Mouse (Mus musculus) leukemia stem cell, adult 10-12 weeks (primary cell): ENCODE data around the gene Maged1. TPM values are rescaled to one million over a fixed set of nuclear protein-coding genes. Genes with fewer than 3 reads are reported as not detected.

Experiments
- polyA plus RNA-seq: library from polyadenylated mRNA; stranded (reverse); fragments of >175 nt; gene quantifications from 2 replicates; pipeline ENCODE4 v1.2.3, GENCODE M21; 2012; ENCODE audit warnings: low replicate concordance

Maged1 gene
- 5.6 and 9.0 TPM in 2 replicates for polyA plus RNA-seq

DNA sequence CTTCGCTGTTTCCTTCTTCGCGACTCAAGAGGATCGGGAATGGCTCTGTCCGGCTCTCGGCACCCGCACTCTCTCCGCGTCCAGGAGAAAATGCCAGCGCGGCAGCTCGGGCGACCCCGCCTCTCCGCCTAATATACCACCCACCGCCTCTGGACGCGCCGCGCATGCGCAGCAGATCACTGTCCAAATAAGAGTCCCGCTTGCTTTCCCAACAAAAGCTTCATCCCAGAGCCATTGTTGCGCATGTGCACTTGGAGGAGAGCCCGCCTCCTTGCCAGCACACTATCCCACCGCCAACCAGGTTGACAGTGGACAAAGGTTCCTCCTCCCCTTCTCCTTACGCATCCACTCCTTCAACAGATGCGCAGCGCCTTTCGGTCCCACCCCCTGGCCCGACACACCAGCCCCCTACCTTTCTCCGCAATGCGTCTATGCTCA, at the start of gene Maged1:
Gene Maged1 (minus strand): TSS at position 226 of the 438 bp plus-strand sequence.

Other genes starting within 250 kb of the Maged1 start
- not detected in 2 replicates for gene Fam90a1b, start 175.4 kb downstream of the Maged1 start, polyA plus RNA-seq
- 0.15 and 1.5 TPM in 2 replicates for gene Apoo, start 175.0 kb downstream of the Maged1 start, polyA plus RNA-seq
- gene Gspt2, start 93.9 kb upstream of the Maged1 start, polyA plus RNA-seq = 2.9 and 6.7 TPM in 2 replicates
- gene Zxdb, start 182.4 kb upstream of the Maged1 start, polyA plus RNA-seq = 0.65 and 1.3 TPM in 2 replicates